Mouse (Mus musculus) hindbrain, postnatal 0 days (tissue): ENCODE data around the gene Sema4a. TPM values are rescaled to one million over a fixed set of nuclear protein-coding genes. Genes with fewer than 3 reads are reported as not detected.

Experiments
- ATAC-seq: fragments of 200-750 bp; cut with Nextera tagmentation; 2 replicates; pipeline ENCODE4 v1.8.0; 2017; ENCODE audit warnings: mild to moderate bottlenecking, moderate TSS enrichment, moderate library complexity
- DNase-seq: peaks from one replicate; pipeline ENCODE4 v3.0.0-alpha.2; 2015; ENCODE audit warnings: low spot score
- H3K27ac ChIP-seq: fragments of 300-500 bp; sonication (generic); 2 replicates; pipeline ENCODE4 v1.5.1; 2014; ENCODE audit warnings: mild to moderate bottlenecking
- H3K27me3 ChIP-seq: fragments of 300-500 bp; sonication (generic); 2 replicates; pipeline ENCODE4 v1.6.1; 2014; ENCODE audit warnings: low read length, mixed read lengths; ENCODE audit not compliant: insufficient read depth
- H3K36me3 ChIP-seq: fragments of 300-500 bp; sonication (generic); 2 replicates; pipeline ENCODE4 v1.6.1; 2014; ENCODE audit warnings: low read length, mixed read lengths; ENCODE audit not compliant: insufficient read depth
- H3K4me1 ChIP-seq: fragments of 300-500 bp; sonication (generic); 2 replicates; pipeline ENCODE4 v1.6.1; 2014; ENCODE audit warnings: antibody characterized with exemption, low read length, mixed read lengths; ENCODE audit not compliant: insufficient read depth
- H3K4me2 ChIP-seq: fragments of 300-500 bp; sonication (generic); 2 replicates; pipeline ENCODE4 v1.6.1; 2014; ENCODE audit warnings: low read depth, mild to moderate bottlenecking, low read length, moderate library complexity, mixed read lengths
- H3K4me3 ChIP-seq: fragments of 300-500 bp; sonication (generic); 2 replicates; pipeline ENCODE4 v1.5.1; 2014; ENCODE audit warnings: low read length
- H3K9ac ChIP-seq: fragments of 300-500 bp; sonication (generic); replicated peaks from 2 replicates; pipeline ENCODE4 v1.6.1; 2014; ENCODE audit warnings: mild to moderate bottlenecking, low read length, moderate library complexity, mixed read lengths
- H3K9me3 ChIP-seq: fragments of 300-500 bp; sonication (generic); 2 replicates; pipeline ENCODE4 v1.6.1; 2016; ENCODE audit warnings: low read length, mixed read lengths
- CTCF ChIP-seq: IDR thresholded peaks from 2 replicates; pipeline ENCODE4 v1.5.1; 2016; ENCODE audit warnings: antibody characterized with exemption, control low read depth, low read depth
- WGBS: fragments of 180-500 bp; shearing (Covaris S2); extraction: QIAGEN DNeasy Blood & Tissue Kit; methylation state at CpG from one replicate; pipeline ENCODE4 v1.1.7; 2014; 5-methylcytosine and 5-hydroxymethylcytosine counted together
- polyA plus RNA-seq: library from polyadenylated mRNA; unstranded; fragments of >200 nt; fragmentation: Nextera tagmentation; extraction: Ambion mirVana; gene quantifications from 2 replicates; pipeline ENCODE4 v1.2.1, GENCODE M21; 2015
- total RNA-seq: library from RNA; depleted of rRNA; stranded (reverse); fragments of >200 nt; gene quantifications from 2 replicates; pipeline ENCODE4 v1.2.3, GENCODE M21; 2014

Gene Sema4a
- total and polyA plus RNA-seq, 2 experiments from 2014 or later = 26.5 to 45.2 TPM

GRCm38 (mm10) chr3:88499580-88499979, 38.6 kb upstream of the Sema4a start:
- Histone ChIP-seq H3K4me1 (peaks cover 23% of the 10 kb centered on the region), H3K4me3 (no peak overlapping the region), H3K9ac (no peak overlapping the region), H3K4me2 (no peak overlapping the region), H3K9me3 (no peaks in the 10 kb centered on the region), H3K27me3 (no peaks in the 10 kb centered on the region), H3K36me3 (no peaks in the 10 kb centered on the region), H3K27ac (no peak overlapping the region)
- no peak for DNase-seq
- TF ChIP-seq CTCF = no peak
- ATAC-seq = no peak
- WGBS = 68% methylated on average over 4 of the region's 4 CpGs

- ATAC-seq (no peak), DNase-seq (no peak)
- Histone ChIP-seq H3K27ac (no peak overlapping the region), H3K4me2 (no peak overlapping the region), H3K4me1 (peaks cover 17% of the 10 kb centered on the region), H3K4me3 (no peak overlapping the region), H3K27me3 (no peaks in the 10 kb centered on the region), H3K9ac (no peak overlapping the region), H3K36me3 (no peaks in the 10 kb centered on the region), H3K9me3 (no peaks in the 10 kb centered on the region)
- no peak for TF ChIP-seq CTCF
- 83% methylated on average over 10 of the region's 10 CpGs for WGBS
Observed at GRCm38 (mm10) chr3:88495741-88496415, 34.9 kb upstream of the Sema4a start.

GRCm38 (mm10) chr3:88494836-88495628, 34.0 kb upstream of the Sema4a start:
- H3K4me1 ChIP-seq = peaks cover 14% of the 10 kb centered on the region
- no peaks in the 10 kb centered on the region for H3K9me3 ChIP-seq
- WGBS = 62% methylated on average over 9 of the region's 9 CpGs
- peak overlapping the region; percentile 52 for H3K27ac ChIP-seq
- DNase-seq (peak; percentile 75), ATAC-seq (peak; percentile 76)
- no peak overlapping the region for H3K9ac ChIP-seq
- no peak overlapping the region for H3K4me3 ChIP-seq
- no peaks in the 10 kb centered on the region for H3K36me3 ChIP-seq
- H3K27me3 ChIP-seq = no peaks in the 10 kb centered on the region
- H3K4me2 ChIP-seq = no peak overlapping the region
- no peak for TF ChIP-seq CTCF

- H3K4me1 ChIP-seq = peaks cover 14% of the 10 kb centered on the region
- H3K4me2 ChIP-seq = no peak overlapping the region
- WGBS = 82% methylated on average over 11 of the region's 11 CpGs
- no peaks in the 10 kb centered on the region for H3K9me3 ChIP-seq
- peak overlapping the region; percentile 58; the same call in 1 of the 2 replicates for H3K27ac ChIP-seq
- ATAC-seq = no peak
- H3K36me3 ChIP-seq = no peaks in the 10 kb centered on the region
- no peak for DNase-seq
- no peak overlapping the region for H3K4me3 ChIP-seq
- no peak overlapping the region for H3K9ac ChIP-seq
- no peaks in the 10 kb centered on the region for H3K27me3 ChIP-seq
- no peak for TF ChIP-seq CTCF
Observed at GRCm38 (mm10) chr3:88493706-88494582, 33.0 kb upstream of the Sema4a start.

- Histone ChIP-seq H3K4me2 (no peak overlapping the region), H3K4me3 (no peak overlapping the region), H3K36me3 (peaks cover 15% of the 10 kb centered on the region), H3K27me3 (peaks cover 15% of the 10 kb centered on the region), H3K4me1 (peaks cover 5% of the 10 kb centered on the region; the same call in 1 of the 2 replicates), H3K9ac (no peak overlapping the region), H3K9me3 (no peaks in the 10 kb centered on the region), H3K27ac (no peak overlapping the region)
- ATAC-seq (no peak), DNase-seq (no peak)
- TF ChIP-seq CTCF = no peak
- 72% methylated on average over 1 of the region's 1 CpGs for WGBS
Observed at GRCm38 (mm10) chr3:88487396-88487795, 26.4 kb upstream of the Sema4a start.

- peaks cover 15% of the 10 kb centered on the region for H3K36me3 ChIP-seq
- no peak overlapping the region for H3K4me3 ChIP-seq
- no peak overlapping the region for H3K27ac ChIP-seq
- peaks cover 3% of the 10 kb centered on the region; the same call in 1 of the 2 replicates for H3K4me1 ChIP-seq
- peaks cover 15% of the 10 kb centered on the region for H3K27me3 ChIP-seq
- TF ChIP-seq CTCF = no peak
- H3K4me2 ChIP-seq = no peak overlapping the region
- whole genome bisulfite sequencing = 83% methylated on average over 4 of the region's 4 CpGs
- ATAC-seq (no peak), DNase-seq (no peak)
- no peak overlapping the region for H3K9ac ChIP-seq
- H3K9me3 ChIP-seq = no peaks in the 10 kb centered on the region
Observed at GRCm38 (mm10) chr3:88486887-88487286, 25.9 kb upstream of the Sema4a start.
